Mouse (Mus musculus): Measurements from ENCODE around the gene Wnt2. TPM values are rescaled to one million over a fixed set of nuclear protein-coding genes. Genes with fewer than 3 reads are reported as not detected.

Gene Wnt2
- polyA plus RNA-seq, 1 experiment from 2014 or later = 0.60 TPM

Other genes with a start within 250 kb of the Wnt2 start
- not detected in 2 replicates for gene Asz1, start 78.5 kb upstream of the Wnt2 start, polyA plus RNA-seq (2016; fragmentation: Nextera tagmentation; extraction: Ambion mirVana)
- gene Cftr, start 140.1 kb upstream of the Wnt2 start, polyA plus RNA-seq (2016; fragmentation: Nextera tagmentation; extraction: Ambion mirVana) = 0.11 and 0.21 TPM in 2 replicates

Data from midbrain, embryonic 12.5 days (tissue).